Mouse (Mus musculus): Measurements from ENCODE around the gene Dlx6. TPM values are rescaled to one million over a fixed set of nuclear protein-coding genes. Genes with fewer than 3 reads are reported as not detected.

Dlx6 gene
- polyA plus RNA-seq, 1 experiment, result 12.3 TPM

DNA sequence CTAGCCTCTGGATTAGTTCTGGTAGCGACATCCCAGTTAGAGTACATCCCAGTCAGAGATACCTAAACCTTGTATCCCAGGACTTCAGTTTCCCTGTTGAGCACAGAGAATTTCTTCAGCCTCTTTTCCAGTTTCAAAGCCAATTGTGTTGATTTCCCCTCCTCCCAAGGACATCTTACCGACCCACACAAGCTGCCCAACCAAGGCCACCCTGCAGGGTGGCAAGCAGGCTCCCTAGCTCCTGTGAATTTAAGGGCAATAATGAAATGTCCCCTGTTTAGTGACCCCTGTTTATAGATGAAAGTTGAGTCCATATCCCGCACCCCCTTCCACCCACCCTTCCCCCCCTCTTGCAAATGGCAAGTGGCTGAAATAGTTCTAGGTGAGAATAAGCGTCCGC lies 9.7 kb downstream of the Dlx6 start:
- no peak overlapping the region for H3K27ac ChIP-seq (ENCODE audit: control insufficient read depth, insufficient read depth, low read depth, low read length)
- no peaks in the 10 kb centered on the region; the same call in 1 of the 2 replicates for H3K4me1 ChIP-seq (ENCODE audit: control insufficient read depth, insufficient read depth, low read length)
- peaks cover 2% of the 10 kb centered on the region for H3K27me3 ChIP-seq (ENCODE audit: control insufficient read depth, insufficient read depth, low read length)
- H3K36me3 ChIP-seq (ENCODE audit: control insufficient read depth, insufficient read depth, low read length), result no peaks in the 10 kb centered on the region
- TF ChIP-seq POLR2A (IDR thresholded peaks at IDR 0.05; ENCODE audit: control insufficient read depth, low read depth, low read length), result no peak
- TF ChIP-seq CTCF (IDR thresholded peaks at IDR 0.05; ENCODE audit: control insufficient read depth, insufficient read depth, insufficient replicate concordance, low read depth, low read length), result no peak
- no peak overlapping the region for H3K4me3 ChIP-seq (ENCODE audit: control insufficient read depth, low read depth, low read length)

DNA sequence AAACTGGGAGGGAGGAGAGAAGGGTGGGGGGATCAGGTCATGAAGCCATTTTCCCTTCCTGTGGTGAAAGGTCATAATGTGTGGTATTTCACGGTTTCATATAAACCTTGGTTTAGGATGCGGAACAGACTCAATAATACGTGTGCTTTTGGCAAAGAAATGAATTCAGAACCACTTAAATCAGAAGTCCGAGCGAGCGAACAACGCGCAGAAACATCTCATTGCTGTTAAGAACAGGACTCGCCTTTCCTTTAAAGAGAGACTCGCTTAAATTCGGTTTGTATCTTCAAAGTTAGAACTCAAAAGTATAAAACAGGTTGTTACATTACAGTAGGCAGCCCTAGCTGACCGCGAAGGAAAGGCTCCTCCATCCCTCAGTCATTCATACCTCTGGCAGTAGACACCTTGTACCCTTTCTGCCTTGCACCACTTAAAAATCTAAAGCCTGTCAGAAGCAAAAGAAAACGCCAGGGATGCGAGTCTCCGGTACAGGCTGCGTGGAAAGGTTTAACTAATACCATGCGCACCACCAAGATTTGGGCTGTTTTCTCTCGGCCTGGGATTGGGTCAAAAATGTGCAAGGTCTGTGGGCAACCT lies 10.4 kb downstream of the Dlx6 start:
- Histone ChIP-seq H3K4me1 (ENCODE audit: control insufficient read depth, insufficient read depth, low read length) (peaks cover 2% of the 10 kb centered on the region; the same call in 1 of the 2 replicates), H3K27me3 (ENCODE audit: control insufficient read depth, insufficient read depth, low read length) (peaks cover 4% of the 10 kb centered on the region), H3K4me3 (ENCODE audit: control insufficient read depth, low read depth, low read length) (no peak overlapping the region), H3K36me3 (ENCODE audit: control insufficient read depth, insufficient read depth, low read length) (no peaks in the 10 kb centered on the region), H3K27ac (ENCODE audit: control insufficient read depth, insufficient read depth, low read depth, low read length) (no peak overlapping the region)
- TF ChIP-seq CTCF (IDR thresholded peaks at IDR 0.05; ENCODE audit: control insufficient read depth, insufficient read depth, insufficient replicate concordance, low read depth, low read length), result no peak
- TF ChIP-seq POLR2A (IDR thresholded peaks at IDR 0.05; ENCODE audit: control insufficient read depth, low read depth, low read length), result no peak

DNA sequence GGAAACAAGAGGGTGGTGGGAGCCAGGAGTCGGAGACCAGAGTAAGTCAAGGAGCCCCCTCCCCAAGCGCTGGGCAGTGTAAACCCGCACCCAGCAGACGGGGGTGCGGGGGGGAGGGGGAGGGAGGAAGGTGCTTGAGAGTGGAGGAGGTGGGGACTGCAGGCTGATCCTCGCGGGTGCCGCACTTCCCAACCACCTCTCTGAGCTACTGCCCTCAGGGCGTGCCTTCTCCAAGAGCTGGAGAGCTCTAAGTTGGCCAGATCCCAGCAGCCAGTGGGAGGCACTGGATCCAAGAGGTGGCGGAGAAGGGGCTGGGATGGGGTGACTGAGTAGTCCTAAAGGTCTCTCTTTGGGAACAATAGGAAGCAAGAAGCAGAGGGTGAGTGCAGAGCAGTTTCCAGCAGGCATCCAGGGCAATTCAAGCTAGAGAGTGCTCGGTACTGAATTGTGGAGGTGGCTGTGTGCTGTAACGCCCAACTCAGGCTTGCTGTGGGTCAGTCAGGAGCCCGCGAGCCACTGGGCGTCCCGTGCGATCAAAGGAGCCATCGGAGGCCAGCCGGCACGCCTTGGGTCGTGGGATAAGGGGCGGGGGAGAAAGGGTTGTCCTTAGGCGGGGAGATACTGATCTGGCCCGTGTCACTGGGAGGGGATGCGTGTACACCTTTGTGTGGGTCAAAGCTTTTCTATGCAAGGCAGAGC lies 11.1 kb downstream of the Dlx6 start:
- no peak overlapping the region for H3K27ac ChIP-seq (ENCODE audit: control insufficient read depth, insufficient read depth, low read depth, low read length)
- H3K4me1 ChIP-seq (ENCODE audit: control insufficient read depth, insufficient read depth, low read length), result peaks cover 2% of the 10 kb centered on the region; the same call in 1 of the 2 replicates
- peaks cover 4% of the 10 kb centered on the region for H3K27me3 ChIP-seq (ENCODE audit: control insufficient read depth, insufficient read depth, low read length)
- H3K4me3 ChIP-seq (ENCODE audit: control insufficient read depth, low read depth, low read length), result no peak overlapping the region
- no peaks in the 10 kb centered on the region for H3K36me3 ChIP-seq (ENCODE audit: control insufficient read depth, insufficient read depth, low read length)
- no peak for TF ChIP-seq POLR2A (IDR thresholded peaks at IDR 0.05; ENCODE audit: control insufficient read depth, low read depth, low read length)
- TF ChIP-seq CTCF (IDR thresholded peaks at IDR 0.05; ENCODE audit: control insufficient read depth, insufficient read depth, insufficient replicate concordance, low read depth, low read length), result no peak

DNA sequence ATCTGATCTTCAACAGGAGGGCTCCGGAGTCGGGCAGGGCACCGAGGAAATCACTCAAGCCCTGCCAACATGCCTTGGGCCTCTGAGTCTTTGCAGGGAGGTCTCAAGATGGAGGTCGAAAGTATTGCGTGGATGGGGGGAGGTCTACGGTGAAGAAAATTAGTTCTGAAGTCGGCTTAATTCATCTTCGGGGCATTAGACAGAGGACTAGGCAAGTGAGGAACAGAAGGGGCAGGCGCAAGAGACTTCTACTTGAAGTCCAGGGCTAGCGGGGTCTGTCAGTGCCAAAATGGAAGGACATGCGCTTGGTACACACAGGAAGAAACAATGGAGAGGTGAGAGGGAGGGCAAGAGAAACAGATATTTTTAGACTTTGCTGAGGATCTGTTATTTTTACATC lies 12.0 kb downstream of the Dlx6 start:
- no peak overlapping the region for H3K27ac ChIP-seq (ENCODE audit: control insufficient read depth, insufficient read depth, low read depth, low read length)
- TF ChIP-seq POLR2A (IDR thresholded peaks at IDR 0.05; ENCODE audit: control insufficient read depth, low read depth, low read length), result no peak
- no peak for TF ChIP-seq CTCF (IDR thresholded peaks at IDR 0.05; ENCODE audit: control insufficient read depth, insufficient read depth, insufficient replicate concordance, low read depth, low read length)
- H3K36me3 ChIP-seq (ENCODE audit: control insufficient read depth, insufficient read depth, low read length), result no peaks in the 10 kb centered on the region
- peaks cover 3% of the 10 kb centered on the region; the same call in 1 of the 2 replicates for H3K4me1 ChIP-seq (ENCODE audit: control insufficient read depth, insufficient read depth, low read length)
- H3K4me3 ChIP-seq (ENCODE audit: control insufficient read depth, low read depth, low read length), result no peak overlapping the region
- peaks cover 4% of the 10 kb centered on the region for H3K27me3 ChIP-seq (ENCODE audit: control insufficient read depth, insufficient read depth, low read length)

DNA sequence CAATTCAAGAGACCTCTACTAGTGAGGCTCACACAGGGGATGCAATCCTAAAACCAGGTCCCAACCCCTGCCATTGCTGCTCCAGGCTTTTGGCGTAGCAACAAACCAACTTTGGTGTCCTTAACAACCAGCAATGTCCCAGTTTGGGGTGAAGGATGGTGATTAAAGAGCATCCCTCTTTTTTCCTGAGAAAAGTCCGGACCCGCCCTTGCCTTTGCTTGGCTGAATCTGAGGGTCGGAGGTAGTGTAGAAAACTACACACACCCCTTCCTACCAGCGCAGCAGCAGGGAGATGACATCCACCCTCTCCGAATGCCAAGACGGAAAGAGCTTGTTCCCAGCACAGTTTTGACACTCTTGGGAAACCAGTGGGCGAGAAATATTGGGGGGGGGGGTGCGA lies 12.5 kb downstream of the Dlx6 start:
- TF ChIP-seq CTCF (IDR thresholded peaks at IDR 0.05; ENCODE audit: control insufficient read depth, insufficient read depth, insufficient replicate concordance, low read depth, low read length) (no peak), POLR2A (IDR thresholded peaks at IDR 0.05; ENCODE audit: control insufficient read depth, low read depth, low read length) (no peak)
- peaks cover 3% of the 10 kb centered on the region; the same call in 1 of the 2 replicates for H3K4me1 ChIP-seq (ENCODE audit: control insufficient read depth, insufficient read depth, low read length)
- no peaks in the 10 kb centered on the region for H3K36me3 ChIP-seq (ENCODE audit: control insufficient read depth, insufficient read depth, low read length)
- no peak overlapping the region for H3K4me3 ChIP-seq (ENCODE audit: control insufficient read depth, low read depth, low read length)
- H3K27ac ChIP-seq (ENCODE audit: control insufficient read depth, insufficient read depth, low read depth, low read length), result no peak overlapping the region
- H3K27me3 ChIP-seq (ENCODE audit: control insufficient read depth, insufficient read depth, low read length), result peaks cover 4% of the 10 kb centered on the region

DNA sequence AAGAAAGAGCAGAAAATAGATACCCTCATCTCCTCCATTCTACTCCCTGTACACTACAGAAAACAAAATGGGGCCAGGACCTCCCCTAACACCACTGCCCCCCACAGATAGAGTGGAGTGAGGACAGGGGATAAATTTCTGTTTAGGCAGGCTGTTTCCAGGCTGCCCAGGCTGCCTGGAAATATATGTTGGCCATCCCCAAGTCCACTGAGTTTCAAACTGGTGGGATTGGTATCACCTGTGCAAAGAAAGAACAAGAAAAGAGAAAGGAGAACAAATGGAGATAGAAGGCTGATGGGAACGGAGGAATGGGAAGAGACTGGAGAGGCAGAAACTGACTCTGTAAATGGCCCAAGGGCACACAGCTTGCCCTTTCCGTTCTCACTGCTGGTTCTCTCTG lies 13.1 kb downstream of the Dlx6 start:
- Histone ChIP-seq H3K4me1 (ENCODE audit: control insufficient read depth, insufficient read depth, low read length) (peaks cover 6% of the 10 kb centered on the region), H3K27ac (ENCODE audit: control insufficient read depth, insufficient read depth, low read depth, low read length) (no peak overlapping the region), H3K27me3 (ENCODE audit: control insufficient read depth, insufficient read depth, low read length) (peaks cover 4% of the 10 kb centered on the region), H3K4me3 (ENCODE audit: control insufficient read depth, low read depth, low read length) (no peak overlapping the region), H3K36me3 (ENCODE audit: control insufficient read depth, insufficient read depth, low read length) (no peaks in the 10 kb centered on the region)
- TF ChIP-seq CTCF (IDR thresholded peaks at IDR 0.05; ENCODE audit: control insufficient read depth, insufficient read depth, insufficient replicate concordance, low read depth, low read length), result no peak
- TF ChIP-seq POLR2A (IDR thresholded peaks at IDR 0.05; ENCODE audit: control insufficient read depth, low read depth, low read length), result no peak

DNA sequence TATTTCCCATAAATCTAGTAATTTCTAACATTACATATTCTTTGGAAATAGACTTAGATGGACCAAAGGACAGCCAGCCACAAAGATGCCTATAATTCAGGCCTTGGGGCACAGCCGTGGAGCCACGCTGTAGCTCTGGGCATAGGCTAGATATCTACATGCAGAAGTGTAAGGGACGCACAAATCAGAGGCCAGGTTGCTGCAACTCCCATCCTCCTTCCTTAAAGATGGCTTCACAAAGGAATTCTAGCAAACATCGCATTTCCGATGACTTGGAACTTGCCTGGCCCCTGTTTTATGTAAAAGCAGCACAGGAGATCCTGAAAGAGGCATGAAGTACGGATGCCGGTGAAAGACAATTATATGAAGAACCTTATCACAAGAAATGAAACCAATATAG lies 13.6 kb downstream of the Dlx6 start:
- TF ChIP-seq CTCF (IDR thresholded peaks at IDR 0.05; ENCODE audit: control insufficient read depth, insufficient read depth, insufficient replicate concordance, low read depth, low read length) (no peak), POLR2A (IDR thresholded peaks at IDR 0.05; ENCODE audit: control insufficient read depth, low read depth, low read length) (no peak)
- Histone ChIP-seq H3K4me3 (ENCODE audit: control insufficient read depth, low read depth, low read length) (no peak overlapping the region), H3K27me3 (ENCODE audit: control insufficient read depth, insufficient read depth, low read length) (peaks cover 4% of the 10 kb centered on the region), H3K27ac (ENCODE audit: control insufficient read depth, insufficient read depth, low read depth, low read length) (no peak overlapping the region), H3K4me1 (ENCODE audit: control insufficient read depth, insufficient read depth, low read length) (peaks cover 11% of the 10 kb centered on the region), H3K36me3 (ENCODE audit: control insufficient read depth, insufficient read depth, low read length) (no peaks in the 10 kb centered on the region)
